Mouse (Mus musculus): ENCODE results near the gene Klk1. TPM values are rescaled to one million over a fixed set of nuclear protein-coding genes. Genes with fewer than 3 reads are reported as not detected.
"Not testable (repeated sequence)": the region's sequence is repeated elsewhere in the genome, so short reads cannot be mapped to it uniquely, and the experiment has no call there.

Gene Klk1
- polyA plus RNA-seq (2014; fragmentation: Nextera tagmentation; extraction: Ambion mirVana) = not detected in 2 replicates

DNA sequence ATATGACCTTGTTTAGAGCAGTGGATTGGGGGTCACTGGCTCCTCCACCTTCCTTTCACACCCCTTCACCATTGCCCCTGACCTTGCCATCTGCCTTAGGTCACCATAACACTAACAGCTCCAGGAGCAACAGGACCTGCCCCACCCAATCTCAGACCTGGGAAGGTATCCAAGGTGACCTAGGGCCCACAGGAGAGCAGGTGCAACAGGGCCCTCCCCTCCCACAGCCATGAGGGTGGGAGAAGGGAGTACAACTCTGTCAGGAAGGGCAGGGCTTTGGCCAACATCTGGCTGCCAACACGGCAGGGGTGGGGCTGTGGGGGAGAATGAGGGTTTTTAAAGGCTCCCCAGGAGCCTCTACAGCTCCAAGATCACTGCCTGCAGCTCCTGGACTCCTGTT lies at the start of gene Klk1:
Gene Klk1 (plus strand): TSS at position 285 of the 400 bp plus-strand sequence.
- Histone ChIP-seq H3K9me3 (ENCODE audit: control insufficient read depth, low read length) (no peaks in the 10 kb centered on the region), H3K9ac (replicated peaks; ENCODE audit: low read depth, low read length) (no peak within 1 kb of the TSS), H3K36me3 (ENCODE audit: control insufficient read depth, insufficient read depth, low read length) (no peaks in the 10 kb centered on the region), H3K27ac (ENCODE audit: low read depth, low read length) (no peak within 1 kb of the TSS), H3K4me3 (ENCODE audit: low read depth, low read length) (no peak within 1 kb of the TSS), H3K27me3 (ENCODE audit: control insufficient read depth, insufficient read depth, low read length) (no peaks in the 10 kb centered on the region), H3K4me1 (ENCODE audit: control insufficient read depth, insufficient read depth, low read length) (no peaks in the 10 kb centered on the region), H3K4me2 (ENCODE audit: low read depth, low read length) (no peak within 1 kb of the TSS)
- 64% methylated on average over 1 of the region's 1 CpGs for WGBS
- ATAC-seq (ENCODE audit: low read depth) = no peak

DNA sequence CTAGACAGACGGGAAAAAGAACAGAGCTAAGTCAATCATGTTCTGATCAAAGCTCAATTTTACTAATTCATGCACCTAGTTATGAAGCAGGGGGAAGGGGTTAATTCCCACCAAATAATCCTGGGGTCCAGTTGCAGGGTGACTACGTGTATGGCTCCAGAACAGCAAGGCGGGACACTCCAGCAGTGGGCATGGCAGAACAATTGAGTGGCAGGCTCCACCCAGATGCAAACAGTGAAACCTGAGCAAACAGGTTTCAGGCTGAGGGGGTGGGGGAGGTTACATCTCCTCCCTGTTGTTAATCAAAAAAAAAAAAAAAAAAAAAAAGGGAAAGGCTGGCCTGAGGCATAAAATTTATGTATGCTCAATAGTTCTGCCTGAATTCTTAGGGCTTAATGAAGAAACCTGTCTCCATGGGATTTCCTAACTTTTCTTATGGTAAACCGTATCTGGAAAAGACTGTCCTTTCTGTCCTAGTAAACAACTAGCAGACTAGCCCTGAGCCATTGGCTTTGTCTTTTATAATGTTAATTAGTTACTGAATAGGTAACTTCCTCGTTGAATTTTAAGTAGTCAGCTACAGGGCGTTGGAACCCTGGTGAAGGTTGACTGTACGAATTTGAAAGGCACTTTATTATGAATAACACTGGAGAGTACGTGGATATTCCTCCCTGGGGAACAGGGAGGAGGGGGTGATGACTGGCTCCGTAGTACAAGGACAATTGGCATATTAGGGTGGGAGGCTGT lies 45.7 kb upstream of the Klk1 start:
- H3K27ac ChIP-seq (ENCODE audit: low read depth, low read length) = no peak overlapping the region
- WGBS = 47% methylated on average over 9 of the region's 9 CpGs
- H3K36me3 ChIP-seq (ENCODE audit: control insufficient read depth, insufficient read depth, low read length) = no peaks in the 10 kb centered on the region
- H3K4me3 ChIP-seq (ENCODE audit: low read depth, low read length) = no peak overlapping the region
- ATAC-seq (ENCODE audit: low read depth) = no peak
- H3K4me2 ChIP-seq (ENCODE audit: low read depth, low read length) = no peak overlapping the region
- H3K9me3 ChIP-seq (ENCODE audit: control insufficient read depth, low read length) = no peaks in the 10 kb centered on the region
- H3K9ac ChIP-seq (replicated peaks; ENCODE audit: low read depth, low read length) = no peak overlapping the region
- H3K4me1 ChIP-seq (ENCODE audit: control insufficient read depth, insufficient read depth, low read length) = no peaks in the 10 kb centered on the region
- no peaks in the 10 kb centered on the region for H3K27me3 ChIP-seq (ENCODE audit: control insufficient read depth, insufficient read depth, low read length)

DNA sequence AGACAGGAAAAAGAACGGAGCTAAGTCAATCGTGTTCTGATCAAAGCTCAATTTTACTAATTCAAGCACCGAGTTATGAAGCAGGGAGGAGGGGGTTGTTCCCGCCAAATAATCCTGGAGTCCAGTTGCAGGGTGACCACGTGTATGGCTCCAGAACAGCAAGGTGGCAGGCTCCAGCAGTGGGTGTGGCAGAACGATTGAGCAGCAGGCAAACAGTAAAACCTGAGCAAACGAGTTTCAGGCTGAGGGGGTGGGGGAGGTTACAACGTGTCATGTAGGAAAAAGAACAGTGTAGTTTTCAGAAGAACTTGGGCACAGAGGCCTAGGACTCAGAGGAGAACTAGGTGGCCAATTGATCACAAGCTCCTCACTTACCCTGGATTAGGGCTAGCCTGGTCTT lies 38.6 kb upstream of the Klk1 start:
- not testable (repeated sequence) for ATAC-seq (ENCODE audit: low read depth); H3K27me3 ChIP-seq (ENCODE audit: control insufficient read depth, insufficient read depth, low read length); H3K9ac ChIP-seq (replicated peaks; ENCODE audit: low read depth, low read length); H3K4me3 ChIP-seq (ENCODE audit: low read depth, low read length); H3K27ac ChIP-seq (ENCODE audit: low read depth, low read length); H3K4me2 ChIP-seq (ENCODE audit: low read depth, low read length); H3K4me1 ChIP-seq (ENCODE audit: control insufficient read depth, insufficient read depth, low read length); H3K36me3 ChIP-seq (ENCODE audit: control insufficient read depth, insufficient read depth, low read length); H3K9me3 ChIP-seq (ENCODE audit: control insufficient read depth, low read length)
- WGBS = 70% methylated on average over 8 of the region's 8 CpGs

GRCm38 (mm10) chr7:44187936-44188335 lies 37.2 kb upstream of the Klk1 start, which contains the start of gene Klk1b24:
Klk1b24 (plus strand) TSS chr7:44188236.
- H3K36me3 ChIP-seq (ENCODE audit: control insufficient read depth, insufficient read depth, low read length); H3K27me3 ChIP-seq (ENCODE audit: control insufficient read depth, insufficient read depth, low read length); ATAC-seq (ENCODE audit: low read depth); H3K9ac ChIP-seq (replicated peaks; ENCODE audit: low read depth, low read length); H3K9me3 ChIP-seq (ENCODE audit: control insufficient read depth, low read length); H3K4me1 ChIP-seq (ENCODE audit: control insufficient read depth, insufficient read depth, low read length); H3K4me3 ChIP-seq (ENCODE audit: low read depth, low read length); H3K27ac ChIP-seq (ENCODE audit: low read depth, low read length); H3K4me2 ChIP-seq (ENCODE audit: low read depth, low read length): not testable (repeated sequence)

- H3K27ac ChIP-seq (ENCODE audit: low read depth, low read length); H3K4me1 ChIP-seq (ENCODE audit: control insufficient read depth, insufficient read depth, low read length); H3K4me2 ChIP-seq (ENCODE audit: low read depth, low read length); H3K36me3 ChIP-seq (ENCODE audit: control insufficient read depth, insufficient read depth, low read length); ATAC-seq (ENCODE audit: low read depth); H3K9ac ChIP-seq (replicated peaks; ENCODE audit: low read depth, low read length); H3K27me3 ChIP-seq (ENCODE audit: control insufficient read depth, insufficient read depth, low read length); H3K9me3 ChIP-seq (ENCODE audit: control insufficient read depth, low read length); H3K4me3 ChIP-seq (ENCODE audit: low read depth, low read length): not testable (repeated sequence)
- 93% methylated on average over 1 of the region's 1 CpGs for WGBS
Observed at GRCm38 (mm10) chr7:44193466-44193865, 31.7 kb upstream of the Klk1 start.

GRCm38 (mm10) chr7:44197891-44198290 lies 27.3 kb upstream of the Klk1 start, which contains the start of gene Klk1b3:
Klk1b3 (plus strand) TSS chr7:44198191.
- Histone ChIP-seq H3K4me2 (ENCODE audit: low read depth, low read length) (no peak within 1 kb of the TSS), H3K9ac (replicated peaks; ENCODE audit: low read depth, low read length) (no peak within 1 kb of the TSS), H3K27me3 (ENCODE audit: control insufficient read depth, insufficient read depth, low read length) (no peaks in the 10 kb centered on the region), H3K4me1 (ENCODE audit: control insufficient read depth, insufficient read depth, low read length) (no peaks in the 10 kb centered on the region), H3K4me3 (ENCODE audit: low read depth, low read length) (no peak within 1 kb of the TSS), H3K9me3 (ENCODE audit: control insufficient read depth, low read length) (no peaks in the 10 kb centered on the region), H3K27ac (ENCODE audit: low read depth, low read length) (no peak within 1 kb of the TSS), H3K36me3 (ENCODE audit: control insufficient read depth, insufficient read depth, low read length) (no peaks in the 10 kb centered on the region)
- 72% methylated on average over 3 of the region's 3 CpGs for WGBS
- no peak for ATAC-seq (ENCODE audit: low read depth)

DNA sequence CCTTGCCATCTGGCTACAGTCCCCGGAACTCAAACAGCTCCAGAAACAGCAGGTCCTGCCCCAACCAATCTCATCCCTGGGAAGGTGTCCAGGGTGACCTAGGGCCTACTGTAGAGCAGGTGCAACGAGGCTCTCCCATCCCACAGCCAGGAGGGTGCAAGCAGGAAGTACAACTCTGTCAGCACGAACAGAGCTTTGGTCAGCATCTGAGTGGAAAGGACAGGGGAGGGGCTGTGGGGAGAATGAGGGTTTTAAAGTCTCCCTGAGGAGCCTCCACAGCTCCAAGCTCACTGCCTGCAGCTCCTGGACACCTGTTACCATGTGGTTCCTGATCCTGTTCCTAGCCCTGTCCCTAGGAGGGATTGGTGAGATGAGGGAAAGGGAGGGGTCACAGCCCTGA lies 18.0 kb upstream of the Klk1 start, which contains the start of gene Klk1b4:
Gene Klk1b4 (plus strand): TSS at position 301 of the 400 bp plus-strand sequence.
- not testable (repeated sequence) for H3K4me3 ChIP-seq (ENCODE audit: low read depth, low read length); H3K27me3 ChIP-seq (ENCODE audit: control insufficient read depth, insufficient read depth, low read length); H3K36me3 ChIP-seq (ENCODE audit: control insufficient read depth, insufficient read depth, low read length); ATAC-seq (ENCODE audit: low read depth); H3K4me2 ChIP-seq (ENCODE audit: low read depth, low read length); H3K9me3 ChIP-seq (ENCODE audit: control insufficient read depth, low read length); H3K4me1 ChIP-seq (ENCODE audit: control insufficient read depth, insufficient read depth, low read length); H3K9ac ChIP-seq (replicated peaks; ENCODE audit: low read depth, low read length); H3K27ac ChIP-seq (ENCODE audit: low read depth, low read length)
- WGBS = 54% methylated on average over 3 of the region's 3 CpGs

GRCm38 (mm10) chr7:44208307-44208706 lies 16.9 kb upstream of the Klk1 start:
- Histone ChIP-seq H3K4me2 (ENCODE audit: low read depth, low read length) (no peak overlapping the region), H3K36me3 (ENCODE audit: control insufficient read depth, insufficient read depth, low read length) (no peaks in the 10 kb centered on the region), H3K4me1 (ENCODE audit: control insufficient read depth, insufficient read depth, low read length) (no peaks in the 10 kb centered on the region), H3K27me3 (ENCODE audit: control insufficient read depth, insufficient read depth, low read length) (no peaks in the 10 kb centered on the region), H3K4me3 (ENCODE audit: low read depth, low read length) (no peak overlapping the region), H3K27ac (ENCODE audit: low read depth, low read length) (no peak overlapping the region), H3K9ac (replicated peaks; ENCODE audit: low read depth, low read length) (no peak overlapping the region), H3K9me3 (ENCODE audit: control insufficient read depth, low read length) (no peaks in the 10 kb centered on the region)
- ATAC-seq (ENCODE audit: low read depth) = no peak
- 80% methylated on average over 3 of the region's 3 CpGs for WGBS

DNA sequence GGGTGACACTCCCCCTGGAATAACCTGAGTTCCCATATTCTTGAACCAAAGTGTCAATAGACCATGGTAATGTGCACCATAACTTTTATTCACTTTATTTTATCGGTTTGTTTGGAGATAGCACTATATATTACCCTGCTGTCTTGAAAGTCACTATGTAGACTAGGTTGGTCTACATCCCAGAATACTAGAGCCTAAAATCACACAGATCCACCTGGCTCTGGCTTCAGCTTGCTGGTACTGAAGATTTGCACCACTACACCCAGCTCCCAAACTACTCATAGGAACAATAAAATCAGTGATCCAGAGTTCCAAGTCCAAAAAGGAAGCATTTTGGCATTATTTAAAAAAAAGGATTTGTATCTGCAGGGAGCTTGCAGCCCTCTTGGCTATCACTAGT lies 9.5 kb upstream of the Klk1 start, which contains the start of gene Klk1b5:
Gene Klk1b5 (plus strand): TSS at position 301 of the 400 bp plus-strand sequence.
- no peak within 1 kb of the TSS for H3K27ac ChIP-seq (ENCODE audit: low read depth, low read length)
- H3K27me3 ChIP-seq (ENCODE audit: control insufficient read depth, insufficient read depth, low read length) = no peaks in the 10 kb centered on the region
- no peak within 1 kb of the TSS for H3K4me2 ChIP-seq (ENCODE audit: low read depth, low read length)
- H3K4me3 ChIP-seq (ENCODE audit: low read depth, low read length) = no peak within 1 kb of the TSS
- no peaks in the 10 kb centered on the region for H3K36me3 ChIP-seq (ENCODE audit: control insufficient read depth, insufficient read depth, low read length)
- H3K4me1 ChIP-seq (ENCODE audit: control insufficient read depth, insufficient read depth, low read length) = no peaks in the 10 kb centered on the region
- ATAC-seq (ENCODE audit: low read depth) = no peak
- 81% methylated on average over 1 of the region's 1 CpGs for WGBS
- no peak within 1 kb of the TSS for H3K9ac ChIP-seq (replicated peaks; ENCODE audit: low read depth, low read length)
- no peaks in the 10 kb centered on the region for H3K9me3 ChIP-seq (ENCODE audit: control insufficient read depth, low read length)
